Mouse (Mus musculus) brain, adult 2 months (tissue): ENCODE data around the gene Mapk14.

Experiments used
- DNase-seq: peaks from one replicate; pipeline ENCODE4 v3.0.0; 2011; ENCODE audit warnings: low read depth, low spot score

The Mapk14 gene

DNA sequence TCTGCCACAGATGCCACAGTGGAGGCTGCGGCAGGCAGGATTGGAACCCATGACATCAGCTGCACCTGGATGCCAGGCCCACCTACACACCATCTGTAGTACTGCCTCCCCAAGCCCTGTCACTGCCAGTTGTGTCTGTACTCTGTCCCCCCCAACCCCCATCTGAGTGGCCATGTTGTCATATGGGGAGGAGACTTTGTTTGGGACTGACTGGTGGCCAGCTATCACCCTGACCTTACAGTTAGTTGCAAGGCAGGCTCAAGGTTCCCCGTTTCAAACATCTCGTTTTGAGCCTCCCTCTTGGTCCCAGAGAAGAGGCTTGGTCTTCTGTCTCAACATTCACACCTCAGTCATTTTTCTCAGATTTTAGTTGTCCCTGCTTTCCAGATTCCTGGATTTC is 88.6 kb downstream of the Mapk14 start:
- DNase-seq, result no peak

DNA sequence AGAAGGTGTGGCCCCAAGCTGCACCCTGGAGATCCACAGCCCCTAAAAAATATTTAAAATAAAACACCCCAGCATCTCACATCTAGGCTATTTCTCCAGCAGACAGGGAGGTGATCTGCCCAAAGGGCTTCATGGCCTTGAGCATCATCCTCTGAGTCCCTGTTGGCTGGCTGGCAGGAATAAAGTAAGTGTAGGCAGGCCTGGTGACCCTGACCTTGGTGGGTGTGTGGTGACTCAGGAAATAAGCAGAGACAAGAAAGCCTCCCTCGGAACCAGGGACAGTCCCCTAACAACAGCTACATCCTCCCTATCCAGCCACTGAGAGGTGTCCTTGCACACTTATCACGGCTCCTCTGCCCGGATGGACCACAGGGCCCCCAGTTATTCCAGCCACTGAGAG is 89.7 kb downstream of the Mapk14 start:
- no peak for DNase-seq

DNA sequence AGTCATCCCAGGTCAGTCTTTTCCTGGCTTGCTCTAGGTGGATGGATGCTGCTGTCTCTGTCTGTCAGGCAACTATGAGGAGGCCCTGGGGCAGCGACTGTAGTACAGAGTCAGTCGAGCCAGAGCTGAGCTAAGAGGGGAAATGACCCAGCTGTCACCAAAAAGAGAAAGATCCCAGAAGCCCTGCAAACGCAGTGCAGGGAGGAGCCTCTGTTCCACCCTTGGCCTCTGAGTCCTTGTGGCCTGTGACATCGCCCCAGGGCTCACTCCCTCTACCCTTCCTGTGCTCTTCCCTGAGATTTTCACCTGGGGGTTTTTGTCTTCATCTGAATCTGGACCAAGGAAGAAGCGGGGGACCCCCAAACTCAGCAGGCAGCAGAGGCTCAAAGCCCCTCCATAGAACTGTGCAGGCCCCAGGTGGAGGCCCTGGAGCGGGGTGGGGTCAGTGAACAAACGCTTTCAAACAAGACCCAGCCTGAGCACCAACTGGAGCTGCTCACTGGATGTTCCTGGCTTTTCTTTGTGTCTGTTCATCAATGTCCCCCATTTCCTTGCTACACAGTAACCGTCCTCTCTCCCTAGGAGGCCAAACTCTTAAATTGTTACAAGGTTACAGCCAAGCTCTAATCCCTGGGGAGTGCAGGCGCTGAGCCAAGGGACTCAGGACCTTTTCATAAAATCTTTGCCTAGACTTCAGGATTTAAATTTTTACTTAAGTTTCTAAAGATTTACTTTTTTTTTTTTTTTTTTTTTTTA is 90.3 kb downstream of the Mapk14 start:
- no peak for DNase-seq

DNA sequence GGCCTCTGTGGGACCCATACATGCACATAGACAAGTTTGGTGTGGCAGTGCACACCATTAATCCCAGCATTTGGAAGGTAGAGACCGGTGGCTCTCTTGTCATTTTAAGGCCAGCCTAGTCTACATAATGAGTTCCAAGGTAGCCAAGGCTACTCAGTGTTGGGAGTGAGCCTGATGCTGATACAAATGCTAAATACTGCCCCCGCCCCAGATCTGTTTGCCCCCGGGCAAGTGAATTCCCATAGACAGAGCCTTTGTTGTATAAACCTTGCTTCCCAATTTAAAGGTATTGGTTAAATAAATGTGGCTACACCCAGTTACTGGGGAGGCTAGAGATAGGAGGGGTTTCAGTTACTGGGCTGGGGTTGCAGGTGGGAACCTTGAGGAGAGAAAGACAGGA is 93.9 kb downstream of the Mapk14 start:
- DNase-seq, result no peak

DNA sequence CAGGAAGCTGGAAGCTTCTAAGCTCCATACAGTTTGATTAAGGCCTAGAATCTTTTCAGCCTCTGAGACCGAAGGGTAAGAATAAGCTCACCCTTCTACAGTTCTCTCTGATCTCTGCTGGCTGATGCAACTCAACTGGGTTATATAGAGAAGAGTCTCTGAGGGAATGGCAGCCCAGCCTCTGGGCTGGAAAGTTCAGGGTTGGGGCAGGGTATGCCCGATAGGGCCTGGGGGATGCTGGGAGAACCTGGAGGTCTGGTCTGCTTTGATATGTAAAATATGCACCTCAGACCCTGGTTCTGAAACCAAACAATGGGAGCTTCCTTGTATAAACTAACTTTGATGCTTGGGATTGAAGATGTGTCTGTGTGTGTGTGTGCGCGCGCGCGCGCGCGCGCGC is 96.4 kb downstream of the Mapk14 start:
- DNase-seq, result no peak

DNA sequence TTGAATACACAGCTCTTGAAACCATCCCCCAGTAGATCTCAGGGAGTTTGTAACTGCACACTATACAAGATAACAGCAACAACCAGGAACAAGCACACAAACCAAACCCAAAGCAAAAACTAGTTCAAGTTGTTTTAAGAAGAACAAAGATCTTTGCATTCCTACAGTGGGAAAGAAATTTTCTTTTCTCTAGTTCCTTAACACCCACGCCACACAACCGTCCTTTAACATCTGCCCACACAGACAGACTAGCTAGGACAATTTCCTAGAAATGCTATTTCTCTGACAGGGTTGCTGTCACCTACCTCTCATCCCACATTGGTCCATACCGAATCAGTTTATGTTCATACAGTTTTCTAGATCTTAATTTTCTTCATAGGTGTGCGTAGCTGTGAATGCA is 105.9 kb downstream of the Mapk14 start:
- DNase-seq, result peak; percentile 55
